Mouse (Mus musculus) testis, adult 2 months (tissue): ENCODE measurements around the gene Cnih4. TPM values are rescaled to one million over a fixed set of nuclear protein-coding genes. Genes with fewer than 3 reads are reported as not detected.

Source experiments
- H3K27ac ChIP-seq: fragments of 200-500 bp; 2 replicates; pipeline ENCODE4 v1.5.1; 2012; ENCODE audit warnings: low read depth, low read length; ENCODE audit not compliant: control insufficient read depth, insufficient read depth
- H3K27me3 ChIP-seq: fragments of 200-500 bp; 2 replicates; pipeline ENCODE4 v1.6.1; 2012; ENCODE audit warnings: mild to moderate bottlenecking, low read length, moderate library complexity; ENCODE audit not compliant: control insufficient read depth, insufficient read depth
- H3K36me3 ChIP-seq: fragments of 200-500 bp; 2 replicates; pipeline ENCODE4 v1.6.1; 2012; ENCODE audit warnings: mild to moderate bottlenecking, low read length; ENCODE audit not compliant: control insufficient read depth, insufficient read depth
- H3K4me1 ChIP-seq: fragments of 200-500 bp; 2 replicates; pipeline ENCODE4 v1.6.1; 2012; ENCODE audit warnings: low read length; ENCODE audit not compliant: control insufficient read depth, insufficient read depth
- H3K4me3 ChIP-seq: fragments of 200-500 bp; 2 replicates; pipeline ENCODE4 v1.5.1; 2012; ENCODE audit warnings: low read depth, mild to moderate bottlenecking, low read length, moderate library complexity, mixed read lengths; ENCODE audit not compliant: control insufficient read depth
- CTCF ChIP-seq: fragments of 200-500 bp; IDR thresholded peaks from 2 replicates; pipeline ENCODE4 v1.5.1; 2012; ENCODE audit warnings: low read depth, mild to moderate bottlenecking, inconsistent platforms, low read length, moderate library complexity; ENCODE audit not compliant: control insufficient read depth, insufficient read depth, insufficient replicate concordance
- POLR2A ChIP-seq: fragments of 200-500 bp; IDR thresholded peaks from 2 replicates; pipeline ENCODE4 v1.6.1; 2012; ENCODE audit warnings: low read depth, mild to moderate bottlenecking, inconsistent platforms, low read length, moderate library complexity; ENCODE audit not compliant: control insufficient read depth
- polyA plus RNA-seq: library from polyadenylated mRNA; depleted of rRNA; stranded (reverse); fragments of >200 nt; gene quantifications from 2 replicates; pipeline ENCODE4 v1.2.3, GENCODE M21; 2012; rRNA removed

The Cnih4 gene
- polyA plus RNA-seq, 1 experiment = 6.0 TPM

GRCm38 (mm10) chr1:181210601-181211402, 66.3 kb downstream of the Cnih4 start:
- no peaks in the 10 kb centered on the region for H3K36me3 ChIP-seq
- peak overlapping the region; percentile 99 for H3K4me3 ChIP-seq
- peak overlapping the region; percentile 91 for H3K27ac ChIP-seq
- TF ChIP-seq POLR2A (no peak), CTCF (no peak)
- peaks cover 9% of the 10 kb centered on the region for H3K4me1 ChIP-seq
- H3K27me3 ChIP-seq = no peaks in the 10 kb centered on the region

GRCm38 (mm10) chr1:181211403-181211919, 67.0 kb downstream of the Cnih4 start:
- H3K36me3 ChIP-seq = no peaks in the 10 kb centered on the region
- H3K27me3 ChIP-seq = no peaks in the 10 kb centered on the region
- TF ChIP-seq POLR2A (no peak), CTCF (no peak)
- H3K27ac ChIP-seq = peak overlapping the region; percentile 91
- peaks cover 9% of the 10 kb centered on the region for H3K4me1 ChIP-seq
- peak overlapping the region; percentile 99 for H3K4me3 ChIP-seq

- peak within 1 kb of the TSS; percentile 99 for H3K4me3 ChIP-seq
- no peaks in the 10 kb centered on the region for H3K36me3 ChIP-seq
- no peaks in the 10 kb centered on the region for H3K27me3 ChIP-seq
- TF ChIP-seq CTCF (no peak), POLR2A (peak; percentile 83)
- H3K27ac ChIP-seq = peak within 1 kb of the TSS; percentile 93
- H3K4me1 ChIP-seq = peaks cover 9% of the 10 kb centered on the region
Measured at GRCm38 (mm10) chr1:181211920-181212633, 67.6 kb downstream of the Cnih4 start, which contains the start of gene Wdr26. Wdr26 (minus strand) TSS chr1:181212001.

- Histone ChIP-seq H3K36me3 (no peaks in the 10 kb centered on the region), H3K4me3 (no peak overlapping the region), H3K4me1 (peaks cover 9% of the 10 kb centered on the region), H3K27me3 (no peaks in the 10 kb centered on the region), H3K27ac (no peak overlapping the region)
- no peak for TF ChIP-seq POLR2A
- no peak for TF ChIP-seq CTCF
Measured at GRCm38 (mm10) chr1:181214296-181215035, 70.0 kb downstream of the Cnih4 start.

- Histone ChIP-seq H3K27ac (no peak overlapping the region), H3K4me1 (peaks cover 6% of the 10 kb centered on the region), H3K36me3 (no peaks in the 10 kb centered on the region), H3K27me3 (no peaks in the 10 kb centered on the region), H3K4me3 (no peak overlapping the region)
- TF ChIP-seq CTCF (no peak), POLR2A (no peak)
Measured at GRCm38 (mm10) chr1:181216315-181216714, 71.8 kb downstream of the Cnih4 start.

Other genes with a start within 250 kb of the Cnih4 start
- gene Pycr2, start 240.4 kb upstream of the Cnih4 start, polyA plus RNA-seq = 8.6 and 9.7 TPM in 2 replicates
- gene Lefty1, start 209.7 kb upstream of the Cnih4 start, polyA plus RNA-seq = 1.5 and 2.0 TPM in 2 replicates
- gene Tmem63a, start 202.3 kb upstream of the Cnih4 start, polyA plus RNA-seq = 3.6 and 3.7 TPM in 2 replicates
- 60.1 and 63.9 TPM in 2 replicates for gene Ephx1, start 123.8 kb upstream of the Cnih4 start, polyA plus RNA-seq
- not detected in 2 replicates for gene 9130409I23Rik, start 93.5 kb upstream of the Cnih4 start, polyA plus RNA-seq
- gene Nvl, start 489 bp upstream of the Cnih4 start, polyA plus RNA-seq = 5.2 and 6.2 TPM in 2 replicates
- gene Wdr26, start 67.3 kb downstream of the Cnih4 start, polyA plus RNA-seq = 94.0 and 96.3 TPM in 2 replicates
- 0.13 and 0.27 TPM in 2 replicates for gene Cnih3, start 207.9 kb downstream of the Cnih4 start, polyA plus RNA-seq